Mouse (Mus musculus): ENCODE data around the gene Cblb. TPM values are rescaled to one million over a fixed set of nuclear protein-coding genes. Genes with fewer than 3 reads are reported as not detected.

Cblb gene
- polyA plus RNA-seq, 1 experiment from 2014 or later = 5.7 TPM

DNA sequence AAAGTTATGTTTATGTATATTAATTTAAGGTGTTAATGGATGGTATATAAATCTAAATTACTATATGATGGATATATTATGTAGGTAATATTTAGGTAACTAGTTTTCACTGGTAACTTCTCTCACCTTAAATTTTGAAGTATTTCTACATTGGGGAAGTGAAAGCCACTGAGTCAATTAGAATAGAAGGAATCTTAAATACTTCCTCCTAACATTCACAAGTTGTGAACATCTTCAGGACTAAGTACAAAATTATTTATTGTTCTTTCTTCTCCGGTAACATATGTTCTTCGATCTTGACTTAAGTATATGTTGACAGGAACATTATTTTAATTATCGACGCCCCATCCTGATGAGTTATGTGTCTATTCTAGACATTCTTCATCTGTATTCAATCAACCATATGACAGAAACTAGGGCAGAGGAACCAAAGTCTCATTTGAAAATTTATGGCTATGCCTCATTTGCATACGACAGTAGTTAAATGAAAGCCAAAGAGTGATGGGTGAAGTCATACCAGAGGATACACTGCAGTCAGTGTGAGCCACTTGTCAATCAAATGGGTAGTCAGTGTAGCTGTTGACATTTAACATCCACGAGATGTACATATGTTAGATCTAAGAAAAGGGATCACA is 118.2 kb downstream of the Cblb start:
- peaks cover 4% of the 10 kb centered on the region; the same call in 1 of the 2 replicates for H3K36me3 ChIP-seq (ENCODE audit: control insufficient read depth, insufficient read depth, low read length)
- H3K9me3 ChIP-seq (ENCODE audit: control insufficient read depth, low read length) = no peaks in the 10 kb centered on the region
- H3K27ac ChIP-seq (ENCODE audit: low read length) = no peak overlapping the region
- H3K4me1 ChIP-seq (ENCODE audit: control insufficient read depth, insufficient read depth, low read length) = no peaks in the 10 kb centered on the region
- no peak overlapping the region for H3K4me3 ChIP-seq (ENCODE audit: low read length)
- 90% methylated on average over 6 of the region's 6 CpGs for WGBS
- H3K4me2 ChIP-seq (ENCODE audit: low read depth, low read length) = no peak overlapping the region
- H3K9ac ChIP-seq (ENCODE audit: low read depth, low read length) = no peak overlapping the region
- ATAC-seq = no peak
- H3K27me3 ChIP-seq (replicated peaks; ENCODE audit: control insufficient read depth, insufficient read depth, low read length) = no peaks in the 10 kb centered on the region

DNA sequence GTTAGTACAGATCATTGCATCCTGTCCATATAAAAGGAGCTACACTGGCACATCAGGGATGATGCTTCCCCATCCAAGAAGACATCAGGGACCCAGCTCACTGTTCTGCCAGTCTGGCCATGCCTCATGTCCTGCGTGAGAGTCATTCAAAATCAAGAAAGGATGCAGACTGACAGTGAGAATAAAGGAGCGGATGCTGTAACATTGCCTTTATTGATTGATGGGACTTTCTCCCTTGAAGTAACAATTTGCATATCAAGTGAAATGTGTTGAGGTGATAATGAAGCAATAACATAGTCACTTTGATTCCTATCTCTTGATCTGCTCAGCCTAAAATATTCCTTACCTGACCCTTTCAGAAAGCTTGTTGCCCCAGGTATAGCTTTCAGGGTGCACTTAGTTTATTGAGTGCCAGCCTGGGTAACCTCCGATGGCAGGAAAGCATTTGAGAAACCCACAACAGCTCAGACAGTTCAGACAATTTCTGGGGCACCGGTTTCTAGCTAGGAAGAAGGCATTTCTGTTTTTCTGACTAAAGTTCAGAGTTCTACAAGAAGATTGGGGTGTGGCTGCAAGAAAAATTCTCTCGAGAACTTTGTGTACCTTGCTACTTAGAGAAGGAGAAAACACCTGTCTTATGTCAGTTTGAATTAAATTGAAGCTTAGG is 124.1 kb downstream of the Cblb start:
- ATAC-seq = peak; percentile 65
- no peak overlapping the region for H3K9ac ChIP-seq (ENCODE audit: low read depth, low read length)
- H3K4me1 ChIP-seq (ENCODE audit: control insufficient read depth, insufficient read depth, low read length) = no peaks in the 10 kb centered on the region
- 77% methylated on average over 5 of the region's 5 CpGs for WGBS
- no peak overlapping the region for H3K4me3 ChIP-seq (ENCODE audit: low read length)
- 0 out of 2 replicates have a peak, but pooled peaks cover 3% of the 10 kb centered on the region for H3K36me3 ChIP-seq (ENCODE audit: control insufficient read depth, insufficient read depth, low read length)
- H3K27me3 ChIP-seq (replicated peaks; ENCODE audit: control insufficient read depth, insufficient read depth, low read length) = no peaks in the 10 kb centered on the region
- H3K4me2 ChIP-seq (ENCODE audit: low read depth, low read length) = no peak overlapping the region
- H3K27ac ChIP-seq (ENCODE audit: low read length) = no peak overlapping the region
- no peaks in the 10 kb centered on the region for H3K9me3 ChIP-seq (ENCODE audit: control insufficient read depth, low read length)

DNA sequence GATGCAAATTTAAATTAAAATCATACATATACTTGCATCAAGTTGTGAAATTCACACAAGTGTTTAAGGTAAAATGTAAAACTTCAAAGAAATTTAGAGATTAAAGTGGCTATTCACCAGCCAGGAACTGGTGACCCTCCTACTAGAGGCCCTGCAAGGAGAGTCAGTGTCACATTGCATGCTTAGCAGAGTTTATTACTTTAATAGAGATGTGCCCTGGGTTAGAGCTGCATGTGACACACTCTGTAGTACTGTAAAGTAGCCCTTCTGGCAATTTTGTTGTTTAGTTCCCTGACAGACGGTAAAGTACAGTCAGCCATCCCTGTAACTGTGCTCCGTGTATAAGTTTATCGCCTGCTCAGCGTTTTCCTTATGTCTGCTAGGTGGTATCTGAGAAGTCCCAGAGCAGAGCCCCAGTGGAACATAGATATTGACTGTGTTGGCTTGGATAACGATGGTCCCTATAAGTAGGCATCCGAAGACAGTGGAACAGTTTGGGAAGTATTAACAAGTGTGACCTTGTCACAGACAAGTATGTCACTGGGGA is 129.0 kb downstream of the Cblb start:
- WGBS = 86% methylated on average over 6 of the region's 6 CpGs
- Histone ChIP-seq H3K4me1 (ENCODE audit: control insufficient read depth, insufficient read depth, low read length) (no peaks in the 10 kb centered on the region), H3K36me3 (ENCODE audit: control insufficient read depth, insufficient read depth, low read length) (no peaks in the 10 kb centered on the region), H3K9me3 (ENCODE audit: control insufficient read depth, low read length) (no peaks in the 10 kb centered on the region), H3K4me3 (ENCODE audit: low read length) (no peak overlapping the region), H3K27ac (ENCODE audit: low read length) (no peak overlapping the region), H3K9ac (ENCODE audit: low read depth, low read length) (no peak overlapping the region), H3K27me3 (replicated peaks; ENCODE audit: control insufficient read depth, insufficient read depth, low read length) (no peaks in the 10 kb centered on the region), H3K4me2 (ENCODE audit: low read depth, low read length) (no peak overlapping the region)
- no peak; the same call in 1 of the 2 replicates for ATAC-seq

DNA sequence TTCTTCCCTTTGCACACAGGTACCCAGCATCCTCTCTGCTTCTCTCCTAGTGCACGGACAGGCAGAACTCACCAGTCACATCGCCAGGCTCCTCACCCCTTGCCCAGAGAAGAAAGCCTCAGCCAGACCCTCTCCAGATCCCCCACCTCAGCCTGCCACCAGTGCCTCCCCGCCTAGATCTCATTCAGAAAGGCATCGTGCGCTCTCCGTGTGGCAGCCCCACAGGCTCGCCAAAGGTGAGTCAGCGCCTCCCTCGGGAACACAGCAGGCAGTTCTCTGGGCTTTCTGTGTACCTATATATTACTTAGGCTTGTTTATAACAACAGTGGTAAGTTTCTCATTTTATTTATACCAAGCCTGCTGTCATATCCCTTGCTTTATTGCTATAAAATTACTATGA is 133.2 kb downstream of the Cblb start:
- Histone ChIP-seq H3K4me3 (ENCODE audit: low read length) (no peak overlapping the region), H3K9ac (ENCODE audit: low read depth, low read length) (no peak overlapping the region), H3K27ac (ENCODE audit: low read length) (no peak overlapping the region), H3K36me3 (ENCODE audit: control insufficient read depth, insufficient read depth, low read length) (peaks cover 5% of the 10 kb centered on the region; the same call in 1 of the 2 replicates), H3K4me1 (ENCODE audit: control insufficient read depth, insufficient read depth, low read length) (no peaks in the 10 kb centered on the region), H3K9me3 (ENCODE audit: control insufficient read depth, low read length) (no peaks in the 10 kb centered on the region), H3K4me2 (ENCODE audit: low read depth, low read length) (no peak overlapping the region), H3K27me3 (replicated peaks; ENCODE audit: control insufficient read depth, insufficient read depth, low read length) (no peaks in the 10 kb centered on the region)
- no peak for ATAC-seq
- WGBS = 88% methylated on average over 9 of the region's 9 CpGs

DNA sequence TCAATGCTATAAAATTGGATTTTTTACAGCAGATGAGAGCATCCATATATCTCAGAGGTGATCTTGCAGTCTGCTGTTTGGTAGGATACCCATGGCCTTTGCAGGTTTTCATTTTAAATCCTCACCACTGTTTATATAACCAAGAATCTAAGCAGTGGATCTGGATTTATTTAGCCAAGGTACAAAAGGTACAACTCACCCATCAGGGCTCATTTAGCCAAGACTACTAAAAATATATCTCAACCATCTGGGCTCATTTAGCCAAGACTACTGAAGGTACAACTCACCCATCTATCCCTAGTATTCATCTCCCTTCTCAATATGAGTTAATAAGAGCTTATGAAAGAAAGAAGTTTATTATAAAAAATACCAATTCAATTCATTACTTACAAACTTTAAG is 142.2 kb downstream of the Cblb start:
- Histone ChIP-seq H3K36me3 (ENCODE audit: control insufficient read depth, insufficient read depth, low read length) (peaks cover 7% of the 10 kb centered on the region; the same call in 1 of the 2 replicates), H3K9me3 (ENCODE audit: control insufficient read depth, low read length) (no peaks in the 10 kb centered on the region), H3K27me3 (replicated peaks; ENCODE audit: control insufficient read depth, insufficient read depth, low read length) (no peaks in the 10 kb centered on the region), H3K4me2 (ENCODE audit: low read depth, low read length) (no peak overlapping the region), H3K4me3 (ENCODE audit: low read length) (no peak overlapping the region), H3K4me1 (ENCODE audit: control insufficient read depth, insufficient read depth, low read length) (no peaks in the 10 kb centered on the region), H3K9ac (ENCODE audit: low read depth, low read length) (no peak overlapping the region), H3K27ac (ENCODE audit: low read length) (no peak overlapping the region)
- no peak for ATAC-seq

DNA sequence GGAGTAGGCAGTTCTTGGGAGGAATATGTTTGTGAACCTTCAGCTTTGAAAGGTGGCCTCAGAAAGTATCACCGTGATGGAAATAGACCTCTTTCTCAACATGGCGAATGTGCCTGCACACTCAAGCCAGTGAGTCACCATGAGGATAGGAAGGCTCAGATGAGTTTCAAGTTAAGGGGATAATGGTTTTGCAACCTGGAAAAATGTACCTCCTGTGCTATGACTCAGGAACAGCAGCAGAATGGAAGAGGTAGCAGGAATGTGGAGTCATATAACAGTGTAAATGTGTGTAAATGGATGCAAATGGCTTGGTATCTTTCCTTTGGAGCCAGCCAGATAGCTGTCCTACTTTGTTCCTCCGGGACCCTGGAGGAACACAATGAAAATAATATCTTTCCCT is 148.8 kb downstream of the Cblb start:
- no peaks in the 10 kb centered on the region for H3K9me3 ChIP-seq (ENCODE audit: control insufficient read depth, low read length)
- no peak overlapping the region for H3K4me3 ChIP-seq (ENCODE audit: low read length)
- 94% methylated on average over 3 of the region's 3 CpGs for WGBS
- no peak overlapping the region for H3K9ac ChIP-seq (ENCODE audit: low read depth, low read length)
- ATAC-seq = no peak
- no peak overlapping the region for H3K4me2 ChIP-seq (ENCODE audit: low read depth, low read length)
- H3K4me1 ChIP-seq (ENCODE audit: control insufficient read depth, insufficient read depth, low read length) = no peaks in the 10 kb centered on the region
- H3K27ac ChIP-seq (ENCODE audit: low read length) = no peak overlapping the region
- no peaks in the 10 kb centered on the region for H3K27me3 ChIP-seq (replicated peaks; ENCODE audit: control insufficient read depth, insufficient read depth, low read length)
- peaks cover 3% of the 10 kb centered on the region; the same call in 1 of the 2 replicates for H3K36me3 ChIP-seq (ENCODE audit: control insufficient read depth, insufficient read depth, low read length)

DNA sequence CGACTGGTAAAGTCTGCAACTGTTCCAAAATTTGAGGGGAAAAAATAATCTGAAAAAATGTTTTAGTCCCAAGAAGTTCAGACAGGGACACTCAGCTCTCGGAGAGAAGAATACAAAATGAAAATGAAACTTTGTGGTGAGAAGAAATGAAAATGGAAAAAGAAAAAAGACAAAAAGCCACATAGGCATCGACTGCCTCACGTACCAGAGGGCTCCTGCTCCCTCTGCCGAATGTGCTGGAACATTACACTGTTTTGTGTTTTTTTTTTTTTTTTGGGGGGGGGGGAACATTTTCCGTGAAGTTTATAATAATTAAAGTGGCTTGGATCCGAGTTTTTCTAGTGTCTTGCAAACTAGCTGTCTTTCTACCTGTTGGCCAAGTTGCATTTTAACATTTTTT is 151.0 kb downstream of the Cblb start:
- Histone ChIP-seq H3K9ac (ENCODE audit: low read depth, low read length) (no peak overlapping the region), H3K4me1 (ENCODE audit: control insufficient read depth, insufficient read depth, low read length) (no peaks in the 10 kb centered on the region), H3K4me3 (ENCODE audit: low read length) (no peak overlapping the region), H3K9me3 (ENCODE audit: control insufficient read depth, low read length) (no peaks in the 10 kb centered on the region), H3K27me3 (replicated peaks; ENCODE audit: control insufficient read depth, insufficient read depth, low read length) (no peaks in the 10 kb centered on the region), H3K36me3 (ENCODE audit: control insufficient read depth, insufficient read depth, low read length) (no peaks in the 10 kb centered on the region; the same call in 1 of the 2 replicates), H3K27ac (ENCODE audit: low read length) (no peak overlapping the region), H3K4me2 (ENCODE audit: low read depth, low read length) (no peak overlapping the region)
- ATAC-seq = no peak
- 81% methylated on average over 7 of the region's 7 CpGs for WGBS

DNA sequence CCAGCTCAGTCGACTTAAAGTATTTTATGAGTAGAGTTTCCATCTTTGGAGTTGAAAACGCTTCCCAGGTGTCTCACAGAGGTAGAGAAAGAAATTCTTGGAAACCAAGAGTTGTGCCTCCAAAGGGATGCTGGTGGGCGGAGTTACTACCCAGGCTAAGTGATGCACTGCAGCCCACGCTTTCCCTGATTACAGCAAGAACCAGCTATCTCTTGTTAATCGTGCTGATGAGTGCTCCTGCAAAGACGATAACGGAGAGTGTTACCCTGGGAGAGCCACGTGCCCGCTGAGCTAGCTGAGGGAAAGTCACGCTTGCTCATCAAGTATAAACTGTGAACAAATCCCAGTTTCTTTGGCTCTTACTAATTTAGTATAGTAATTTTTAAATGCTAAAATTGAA is 153.3 kb downstream of the Cblb start:
- Histone ChIP-seq H3K4me3 (ENCODE audit: low read length) (no peak overlapping the region), H3K36me3 (ENCODE audit: control insufficient read depth, insufficient read depth, low read length) (no peaks in the 10 kb centered on the region; the same call in 1 of the 2 replicates), H3K27me3 (replicated peaks; ENCODE audit: control insufficient read depth, insufficient read depth, low read length) (no peaks in the 10 kb centered on the region), H3K27ac (ENCODE audit: low read length) (no peak overlapping the region), H3K9ac (ENCODE audit: low read depth, low read length) (no peak overlapping the region), H3K9me3 (ENCODE audit: control insufficient read depth, low read length) (no peaks in the 10 kb centered on the region), H3K4me1 (ENCODE audit: control insufficient read depth, insufficient read depth, low read length) (no peaks in the 10 kb centered on the region), H3K4me2 (ENCODE audit: low read depth, low read length) (no peak overlapping the region)
- no peak for ATAC-seq
- 91% methylated on average over 10 of the region's 10 CpGs for WGBS

DNA sequence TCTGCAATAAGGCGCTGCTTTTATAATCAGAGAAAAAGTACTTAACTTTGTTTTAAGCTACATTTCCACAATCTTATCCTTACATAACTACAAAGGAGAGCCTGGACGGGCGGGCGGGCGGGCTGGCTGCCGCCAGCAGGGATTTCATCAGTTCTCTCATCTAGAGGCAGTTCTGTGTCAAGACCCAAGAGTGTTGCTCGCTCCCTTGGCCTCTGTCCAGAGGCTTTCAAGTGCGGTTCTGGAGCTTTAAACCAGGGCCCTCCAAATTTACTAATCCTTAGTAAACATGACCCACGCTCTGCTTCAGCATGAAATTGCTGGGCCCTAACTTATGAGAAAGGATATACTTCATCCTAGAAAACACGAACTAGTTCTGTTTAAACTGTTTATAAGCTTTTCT is 155.7 kb downstream of the Cblb start:
- Histone ChIP-seq H3K27me3 (replicated peaks; ENCODE audit: control insufficient read depth, insufficient read depth, low read length) (no peaks in the 10 kb centered on the region), H3K4me1 (ENCODE audit: control insufficient read depth, insufficient read depth, low read length) (no peaks in the 10 kb centered on the region), H3K4me2 (ENCODE audit: low read depth, low read length) (no peak overlapping the region), H3K27ac (ENCODE audit: low read length) (no peak overlapping the region), H3K9me3 (ENCODE audit: control insufficient read depth, low read length) (no peaks in the 10 kb centered on the region), H3K36me3 (ENCODE audit: control insufficient read depth, insufficient read depth, low read length) (no peaks in the 10 kb centered on the region; the same call in 1 of the 2 replicates), H3K4me3 (ENCODE audit: low read length) (no peak overlapping the region), H3K9ac (ENCODE audit: low read depth, low read length) (no peak overlapping the region)
- WGBS = 56% methylated on average over 10 of the region's 10 CpGs
- ATAC-seq = peak; percentile 50; the same call in 1 of the 2 replicates

All from intestine, embryonic 16.5 days (tissue).